Mouse (Mus musculus) kidney, embryonic 16.5 days (tissue): ENCODE results near the gene Acadsb. TPM values are rescaled to one million over a fixed set of nuclear protein-coding genes. Genes with fewer than 3 reads are reported as not detected.
"Not testable (repeated sequence)": the region's sequence is repeated elsewhere in the genome, so short reads cannot be mapped to it uniquely, and the experiment has no call there.

Experiments used
- ATAC-seq: fragments of 200-750 bp; cut with Nextera tagmentation; 2 replicates; pipeline ENCODE4 v1.8.0; 2017; ENCODE audit warnings: moderate TSS enrichment; ENCODE audit not compliant: low FRiP score, low TSS enrichment
- H3K27ac ChIP-seq: fragments of 300-500 bp; sonication (generic); 2 replicates; pipeline ENCODE4 v1.5.1; 2014; ENCODE audit warnings: low read length
- H3K27me3 ChIP-seq: fragments of 300-500 bp; sonication (generic); 2 replicates; pipeline ENCODE4 v1.6.1; 2014; ENCODE audit warnings: low read length, control low read depth, mixed read lengths; ENCODE audit not compliant: insufficient read depth
- H3K36me3 ChIP-seq: fragments of 300-500 bp; sonication (generic); 2 replicates; pipeline ENCODE4 v1.6.1; 2014; ENCODE audit warnings: low read length, control low read depth, mixed read lengths; ENCODE audit not compliant: insufficient read depth
- H3K4me1 ChIP-seq: fragments of 300-500 bp; sonication (generic); 2 replicates; pipeline ENCODE4 v1.6.1; 2014; ENCODE audit warnings: low read length, control low read depth, mixed read lengths; ENCODE audit not compliant: insufficient read depth
- H3K4me2 ChIP-seq: fragments of 300-500 bp; sonication (generic); replicated peaks from 2 replicates; pipeline ENCODE4 v1.6.1; 2014; ENCODE audit warnings: low read depth, low read length
- H3K4me3 ChIP-seq: fragments of 300-500 bp; sonication (generic); 2 replicates; pipeline ENCODE4 v1.5.1; 2014; ENCODE audit warnings: mild to moderate bottlenecking, low read length
- H3K9ac ChIP-seq: fragments of 300-500 bp; sonication (generic); replicated peaks from 2 replicates; pipeline ENCODE4 v1.6.1; 2014; ENCODE audit warnings: low read length
- H3K9me3 ChIP-seq: fragments of 300-500 bp; sonication (generic); 2 replicates; pipeline ENCODE4 v1.6.1; 2016; ENCODE audit warnings: low read length, control low read depth
- WGBS: fragments of 180-500 bp; shearing (Covaris S2); extraction: QIAGEN DNeasy Blood & Tissue Kit; methylation state at CpG from one replicate; pipeline ENCODE4 v1.1.7; 2014; 5-methylcytosine and 5-hydroxymethylcytosine counted together
- polyA plus RNA-seq: library from polyadenylated mRNA; unstranded; fragments of >200 nt; fragmentation: Nextera tagmentation; extraction: Ambion mirVana; gene quantifications from 2 replicates; pipeline ENCODE4 v1.2.1, GENCODE M21; 2015

The Acadsb gene
- polyA plus RNA-seq, 1 experiment from 2014 or later = 110 TPM

GRCm38 (mm10) chr7:131409321-131409987, 947 bp upstream of the Acadsb start:
- H3K27ac ChIP-seq = peak overlapping the region; percentile 47; the same call in 1 of the 2 replicates
- WGBS = 3% methylated on average over 16 of the region's 16 CpGs
- ATAC-seq = peak; percentile 29; the same call in 1 of the 2 replicates

GRCm38 (mm10) chr7:131409988-131410385, 414 bp upstream of the Acadsb start:
- H3K9ac ChIP-seq = peak overlapping the region; percentile 94
- ATAC-seq = peak; percentile 66
- H3K4me3 ChIP-seq = peak overlapping the region; percentile 85
- H3K27ac ChIP-seq = peak overlapping the region; percentile 47; the same call in 1 of the 2 replicates
- H3K4me1 ChIP-seq = peaks cover 21% of the 10 kb centered on the region
- H3K27me3 ChIP-seq = no peaks in the 10 kb centered on the region
- WGBS = under 1% methylated on average over 38 of the region's 38 CpGs
- no peaks in the 10 kb centered on the region for H3K9me3 ChIP-seq
- H3K4me2 ChIP-seq = peak overlapping the region; percentile 71
- H3K36me3 ChIP-seq = no peaks in the 10 kb centered on the region

More at GRCm38 (mm10) chr7:131409321-131409987, 947 bp upstream of the Acadsb start:
- H3K4me3 ChIP-seq = peak overlapping the region; percentile 85
- H3K36me3 ChIP-seq = no peaks in the 10 kb centered on the region
- peak overlapping the region; percentile 71 for H3K4me2 ChIP-seq
- no peaks in the 10 kb centered on the region for H3K27me3 ChIP-seq
- peaks cover 21% of the 10 kb centered on the region for H3K4me1 ChIP-seq
- no peaks in the 10 kb centered on the region for H3K9me3 ChIP-seq
- peak overlapping the region; percentile 94 for H3K9ac ChIP-seq

DNA sequence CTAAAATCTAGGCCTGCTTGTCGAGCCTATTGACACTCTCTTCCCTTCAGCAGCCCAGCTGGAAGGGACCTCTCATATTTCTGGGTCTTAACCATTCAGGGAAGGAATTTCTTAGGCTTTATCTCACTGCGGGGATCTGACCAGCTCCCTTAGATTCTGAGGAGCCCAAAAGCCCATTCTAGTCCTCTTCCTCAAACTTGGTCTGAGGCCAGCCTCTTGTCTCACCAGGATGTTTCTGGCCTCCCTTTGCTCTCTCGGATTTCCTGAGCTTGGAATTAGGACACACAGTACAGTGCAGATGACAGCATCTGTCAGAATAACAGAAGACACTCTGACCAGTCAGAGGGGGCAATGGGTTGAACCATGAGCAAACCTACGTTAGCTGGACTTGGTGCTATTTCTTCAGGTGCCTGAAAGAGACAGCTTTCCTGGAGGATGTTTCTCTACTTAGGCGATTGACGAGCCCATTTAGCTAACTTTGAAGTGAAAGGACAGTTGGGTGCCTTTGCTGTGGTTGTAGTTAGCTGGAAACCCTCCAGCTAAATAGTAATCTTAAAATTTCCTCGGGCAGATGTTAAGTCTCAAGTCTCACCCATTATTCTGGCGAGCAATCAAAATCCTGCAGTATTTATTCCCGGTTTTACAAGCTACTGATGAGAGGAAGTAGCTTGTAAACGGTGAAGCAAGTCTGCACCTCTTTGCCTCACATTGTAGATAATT, 980 bp downstream of the Acadsb start:
- no peaks in the 10 kb centered on the region for H3K36me3 ChIP-seq
- H3K4me2 ChIP-seq = peak overlapping the region; percentile 67
- ATAC-seq = no peak
- H3K27me3 ChIP-seq = no peaks in the 10 kb centered on the region
- H3K4me3 ChIP-seq = peak overlapping the region; percentile 85
- H3K9me3 ChIP-seq = no peaks in the 10 kb centered on the region
- H3K9ac ChIP-seq = peak overlapping the region; percentile 94
- 19% methylated on average over 10 of the region's 10 CpGs for WGBS
- peak overlapping the region; percentile 17 for H3K27ac ChIP-seq
- H3K4me1 ChIP-seq = peaks cover 29% of the 10 kb centered on the region

DNA sequence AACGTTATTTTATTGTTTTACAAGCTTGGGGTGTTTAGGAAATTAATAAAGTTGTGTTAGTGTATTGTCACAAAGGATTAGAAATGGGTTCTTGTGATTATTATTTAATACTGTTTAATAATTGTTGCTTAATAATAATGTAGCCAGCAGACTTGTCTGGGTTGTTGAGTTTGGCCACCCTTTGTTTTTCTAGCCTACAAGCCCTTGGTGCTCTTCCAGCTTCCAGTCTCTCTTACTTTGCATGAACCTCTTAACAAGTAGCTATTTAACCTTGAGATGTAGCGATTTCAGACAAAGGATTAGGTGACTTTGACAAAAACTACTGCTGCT, 1.5 kb downstream of the Acadsb start:
- no peak overlapping the region for H3K4me3 ChIP-seq
- 33% methylated on average over 2 of the region's 2 CpGs for WGBS
- no peak overlapping the region for H3K4me2 ChIP-seq
- H3K9ac ChIP-seq = no peak overlapping the region
- H3K36me3 ChIP-seq = no peaks in the 10 kb centered on the region
- no peaks in the 10 kb centered on the region for H3K9me3 ChIP-seq
- H3K27me3 ChIP-seq = no peaks in the 10 kb centered on the region
- no peak overlapping the region for H3K27ac ChIP-seq
- no peak for ATAC-seq
- peaks cover 29% of the 10 kb centered on the region for H3K4me1 ChIP-seq

DNA sequence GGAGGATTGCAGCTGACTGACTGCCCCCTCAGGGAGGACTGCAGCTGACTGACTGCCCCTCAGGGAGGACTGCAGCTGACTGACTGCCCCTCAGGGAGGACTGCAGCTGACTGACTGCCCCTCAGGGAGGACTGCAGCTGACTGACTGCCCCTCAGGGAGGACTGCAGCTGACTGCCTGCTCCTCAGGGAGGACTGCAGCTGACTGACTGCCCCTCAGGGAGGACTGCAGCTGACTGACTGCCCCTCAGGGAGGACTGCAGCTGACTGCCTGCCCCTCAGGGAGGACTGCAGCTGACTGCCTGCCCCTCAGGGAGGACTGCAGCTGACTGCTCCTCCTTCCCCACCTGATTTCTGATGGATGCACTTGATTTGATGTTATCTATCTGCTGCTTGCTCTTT, 6.3 kb downstream of the Acadsb start:
- not testable (repeated sequence) for H3K27ac ChIP-seq, H3K4me2 ChIP-seq, H3K9me3 ChIP-seq, H3K27me3 ChIP-seq, ATAC-seq, H3K4me3 ChIP-seq, H3K36me3 ChIP-seq, H3K9ac ChIP-seq
- H3K4me1 ChIP-seq = peaks cover 14% of the 10 kb centered on the region; the same call in 1 of the 2 replicates

DNA sequence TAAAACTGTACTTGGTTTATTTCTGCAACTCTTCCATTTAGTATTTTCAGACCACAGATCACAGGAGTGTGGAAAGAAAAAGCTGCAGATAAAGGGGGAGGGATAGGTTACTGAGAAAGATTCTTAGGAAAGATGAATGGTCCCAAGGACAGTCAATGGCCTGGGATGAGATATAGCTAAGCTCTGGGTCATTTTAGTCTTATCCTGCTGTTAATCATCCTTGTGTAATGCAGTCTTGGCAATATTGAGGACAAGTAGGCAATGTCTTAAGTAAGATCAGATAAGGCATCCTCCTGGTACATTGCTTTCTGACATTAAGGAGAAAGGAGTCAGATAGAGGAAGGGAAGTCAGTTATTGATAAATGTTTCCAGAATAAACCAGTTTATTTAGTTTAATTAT, 7.2 kb downstream of the Acadsb start:
- Histone ChIP-seq H3K9me3 (no peaks in the 10 kb centered on the region), H3K9ac (no peak overlapping the region), H3K27me3 (no peaks in the 10 kb centered on the region), H3K4me3 (no peak overlapping the region), H3K4me2 (no peak overlapping the region), H3K27ac (no peak overlapping the region), H3K36me3 (no peaks in the 10 kb centered on the region), H3K4me1 (peaks cover 14% of the 10 kb centered on the region; the same call in 1 of the 2 replicates)
- no peak for ATAC-seq

GRCm38 (mm10) chr7:131424912-131425311, 14.5 kb downstream of the Acadsb start:
- 78% methylated on average over 2 of the region's 2 CpGs for WGBS
- peaks cover 12% of the 10 kb centered on the region for H3K36me3 ChIP-seq
- no peak for ATAC-seq

DNA sequence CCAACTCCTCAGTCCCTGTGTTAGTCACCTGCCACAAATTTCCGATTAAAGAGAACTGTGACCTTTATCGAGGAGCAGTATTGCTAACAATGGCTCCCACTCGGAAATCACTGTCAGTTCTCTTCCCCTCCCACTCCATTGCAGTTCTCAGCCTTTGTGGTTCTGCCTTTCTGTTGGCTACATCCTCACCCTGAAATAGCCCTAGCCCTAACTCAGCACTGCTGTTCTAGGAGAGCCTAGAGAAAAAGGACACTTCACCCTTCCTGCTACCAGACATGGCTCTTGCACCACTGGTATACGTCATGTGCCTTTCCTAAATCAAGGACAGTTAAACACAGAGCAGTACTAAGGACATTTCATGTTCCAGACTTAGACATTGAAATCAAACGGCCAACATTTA, 16.9 kb downstream of the Acadsb start:
- Histone ChIP-seq H3K9me3 (peaks cover 4% of the 10 kb centered on the region; the same call in 1 of the 2 replicates), H3K4me1 (no peaks in the 10 kb centered on the region), H3K27ac (no peak overlapping the region), H3K4me3 (no peak overlapping the region), H3K27me3 (no peaks in the 10 kb centered on the region), H3K36me3 (peaks cover 25% of the 10 kb centered on the region), H3K9ac (no peak overlapping the region), H3K4me2 (no peak overlapping the region)
- WGBS = 86% methylated on average over 5 of the region's 5 CpGs
- no peak for ATAC-seq

More at GRCm38 (mm10) chr7:131424912-131425311, 14.5 kb downstream of the Acadsb start:
- H3K27ac ChIP-seq = no peak overlapping the region
- H3K27me3 ChIP-seq = no peaks in the 10 kb centered on the region
- H3K4me3 ChIP-seq = no peak overlapping the region
- no peak overlapping the region for H3K4me2 ChIP-seq
- H3K4me1 ChIP-seq = no peaks in the 10 kb centered on the region
- H3K9ac ChIP-seq = no peak overlapping the region
- no peaks in the 10 kb centered on the region for H3K9me3 ChIP-seq

GRCm38 (mm10) chr7:131432244-131432643, 21.8 kb downstream of the Acadsb start:
- 15% methylated on average over 1 of the region's 1 CpGs for WGBS
- peaks cover 28% of the 10 kb centered on the region for H3K36me3 ChIP-seq
- ATAC-seq = no peak; the same call in 1 of the 2 replicates

GRCm38 (mm10) chr7:131434276-131434675, 23.9 kb downstream of the Acadsb start:
- H3K27ac ChIP-seq = no peak overlapping the region
- ATAC-seq = no peak
- H3K4me2 ChIP-seq = no peak overlapping the region
- no peaks in the 10 kb centered on the region for H3K4me1 ChIP-seq
- WGBS = 87% methylated on average over 1 of the region's 1 CpGs
- H3K9me3 ChIP-seq = peaks cover 4% of the 10 kb centered on the region; the same call in 1 of the 2 replicates
- H3K36me3 ChIP-seq = peaks cover 22% of the 10 kb centered on the region
- no peak overlapping the region for H3K9ac ChIP-seq
- H3K4me3 ChIP-seq = no peak overlapping the region
- no peaks in the 10 kb centered on the region for H3K27me3 ChIP-seq

More at GRCm38 (mm10) chr7:131432244-131432643, 21.8 kb downstream of the Acadsb start:
- Histone ChIP-seq H3K9me3 (peaks cover 4% of the 10 kb centered on the region; the same call in 1 of the 2 replicates), H3K4me1 (no peaks in the 10 kb centered on the region), H3K27me3 (no peaks in the 10 kb centered on the region), H3K9ac (no peak overlapping the region), H3K27ac (no peak overlapping the region), H3K4me3 (no peak overlapping the region), H3K4me2 (no peak overlapping the region)
